Mouse (Mus musculus) adrenal gland, postnatal 10 days (tissue): ENCODE data around the gene Adh6b. TPM values are rescaled to one million over a fixed set of nuclear protein-coding genes. Genes with fewer than 3 reads are reported as not detected.
A peak's percentile ranks its signal among the peaks of the same experiment; 100 is the strongest.
"Not testable (repeated sequence)": the region's sequence is repeated elsewhere in the genome, so short reads cannot be mapped to it uniquely, and the experiment has no call there.

ENCODE experiments used
- DNase-seq: peaks from one replicate; pipeline ENCODE4 v3.0.0; 2021; ENCODE audit warnings: mixed read lengths
- total RNA-seq, 2 experiments: library from RNA; stranded (reverse); gene quantifications; 2 replicates each; pipeline ENCODE4 v1.2.3; 2021

Gene Adh6b
- total RNA-seq, 2 experiments from 2014 or later, result 1.1 to 1.2 TPM

DNA sequence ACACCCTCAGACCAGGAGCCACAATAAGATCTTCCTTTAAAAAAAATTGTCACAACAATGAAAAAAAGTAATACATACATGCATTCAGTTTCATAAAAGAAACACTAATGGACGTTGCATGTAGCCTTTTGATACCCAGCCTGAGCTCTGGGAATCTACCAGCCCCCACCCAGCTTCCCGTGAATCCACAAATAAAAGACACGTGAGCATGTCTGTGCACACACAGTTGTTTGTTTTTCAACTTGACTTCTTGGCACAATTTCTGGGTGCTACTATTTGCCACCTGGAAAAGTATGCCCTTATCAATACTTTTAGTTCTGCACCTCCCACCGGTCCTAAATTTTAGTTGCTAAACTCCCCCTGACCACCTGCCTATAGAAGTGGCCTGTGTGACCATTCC, 19.1 kb downstream of the Adh6b start:
- DNase-seq, result no peak

DNA sequence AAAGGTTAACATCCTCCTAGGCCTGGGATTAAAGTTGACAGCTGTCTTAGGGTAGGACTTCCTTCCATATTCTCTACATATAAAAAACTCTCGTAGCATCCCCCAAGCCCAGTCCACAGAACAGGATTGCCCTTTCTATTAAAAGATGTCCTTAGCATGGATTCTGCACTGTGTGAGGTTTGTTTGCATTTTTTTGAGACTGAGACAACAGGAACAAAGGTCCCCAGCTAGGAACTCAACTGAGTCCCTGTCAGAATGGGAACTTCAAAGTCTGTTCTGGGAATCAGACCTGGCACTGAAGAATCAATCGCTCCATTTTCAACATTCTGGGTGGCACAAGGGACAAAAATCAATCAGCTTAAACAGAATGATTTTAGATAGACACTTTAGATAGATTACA, 21.3 kb downstream of the Adh6b start:
- DNase-seq, result no peak

- peak; percentile 18 for DNase-seq
These were observed 24.6 kb downstream of the Adh6b start for GRCm38 (mm10) chr3:138366181-138366580.

DNA sequence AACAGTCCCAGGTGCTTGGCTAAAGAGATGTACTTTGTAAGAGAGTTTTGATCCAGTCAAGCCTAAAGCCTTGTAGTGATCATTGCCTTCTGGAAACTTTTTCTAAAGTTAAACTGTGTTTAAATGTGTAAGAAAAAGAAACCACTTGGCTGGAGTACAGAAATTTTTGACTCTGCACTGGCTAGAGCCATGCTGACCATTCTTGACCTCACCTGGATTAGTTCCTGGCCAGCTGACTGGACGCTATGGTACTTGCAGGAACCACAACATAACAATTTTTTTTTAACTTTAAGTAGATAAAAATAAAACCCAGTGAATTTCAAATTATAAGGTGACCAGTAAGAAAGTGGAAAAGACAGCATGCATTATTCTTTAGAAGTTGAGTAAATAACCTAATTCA, 28.0 kb downstream of the Adh6b start:
- DNase-seq, result no peak

- DNase-seq, result not testable (repeated sequence)
These were observed 28.7 kb downstream of the Adh6b start for GRCm38 (mm10) chr3:138370289-138370688.

- peak; percentile 59 for DNase-seq
These were observed 32.3 kb downstream of the Adh6b start for GRCm38 (mm10) chr3:138373920-138374319.

DNA sequence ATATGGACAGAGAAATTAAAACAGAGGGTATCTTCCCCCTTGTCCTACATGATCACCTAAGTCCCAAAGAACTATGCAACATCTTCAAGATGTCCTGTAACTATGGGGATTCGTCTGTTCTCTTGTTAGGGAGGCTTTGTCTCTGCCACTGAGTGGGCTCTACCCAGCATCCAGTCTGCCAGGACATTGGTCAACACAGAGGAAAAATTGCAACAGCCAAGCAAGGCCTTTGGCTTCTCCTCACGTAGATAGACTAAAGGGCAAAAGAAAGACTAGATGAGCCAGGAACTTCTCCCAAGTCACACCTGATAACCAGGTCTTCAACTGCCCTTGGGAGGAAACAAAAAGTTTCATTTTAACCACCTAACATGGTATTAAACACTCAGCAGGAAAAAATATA, 33.6 kb downstream of the Adh6b start:
- DNase-seq, result peak; percentile 40

DNA sequence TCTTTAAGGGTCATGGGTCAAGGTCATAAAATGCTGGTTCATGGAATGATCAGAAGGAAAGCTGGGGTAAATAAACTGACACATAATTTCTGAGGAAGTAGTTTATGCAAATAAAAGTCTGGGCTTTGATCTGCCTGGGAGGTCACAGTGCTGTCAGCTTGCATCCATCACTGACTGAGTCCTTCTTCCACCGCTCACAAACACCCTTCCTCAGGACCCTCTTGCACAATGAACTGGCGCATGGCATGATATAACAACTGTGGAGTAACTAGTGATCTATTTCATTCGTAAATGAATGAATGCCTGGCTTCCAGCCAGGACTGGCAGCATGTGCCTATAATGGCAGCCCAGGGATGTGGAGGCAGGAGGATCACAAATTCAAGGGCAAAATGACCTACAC, 39.6 kb downstream of the Adh6b start:
- no peak for DNase-seq

DNA sequence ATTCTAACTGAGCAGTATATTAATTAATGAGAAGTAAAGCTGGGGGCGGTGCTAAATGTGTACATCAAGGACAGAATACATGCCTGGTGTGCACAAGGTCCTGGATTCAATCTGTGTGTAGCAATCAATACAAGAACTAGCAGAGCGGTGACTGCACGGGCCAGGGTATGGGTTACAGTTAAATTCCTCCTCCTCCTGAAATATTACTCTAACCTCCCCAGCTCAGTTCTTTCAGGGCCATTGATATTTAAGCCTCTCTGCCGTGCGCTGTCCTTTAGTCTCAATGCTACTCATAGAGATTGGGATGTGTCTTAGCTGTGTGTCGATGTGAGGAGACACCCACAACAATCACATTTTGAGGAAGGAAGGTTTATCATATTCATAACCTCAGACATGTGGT, 45.6 kb downstream of the Adh6b start:
- no peak for DNase-seq

DNA sequence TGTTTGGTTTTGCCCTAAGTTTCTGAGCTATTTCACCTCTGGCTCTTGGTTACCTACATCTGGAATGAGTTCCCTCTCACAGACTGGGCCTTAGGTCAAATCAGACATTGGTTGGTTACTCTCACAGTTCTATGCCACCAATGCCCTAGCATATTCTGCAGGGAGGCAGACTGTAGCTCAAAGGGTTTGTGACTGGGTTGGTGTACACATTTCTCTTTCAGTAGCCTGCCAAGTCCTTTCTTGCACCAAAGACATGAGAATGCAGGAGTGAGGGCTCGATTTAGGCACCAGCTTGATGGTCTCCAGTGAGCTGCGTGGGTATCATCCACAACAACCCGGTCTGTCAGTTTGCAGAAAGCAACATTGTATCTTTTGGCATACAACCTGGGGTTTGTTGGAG, 63.3 kb downstream of the Adh6b start:
- no peak for DNase-seq

DNA sequence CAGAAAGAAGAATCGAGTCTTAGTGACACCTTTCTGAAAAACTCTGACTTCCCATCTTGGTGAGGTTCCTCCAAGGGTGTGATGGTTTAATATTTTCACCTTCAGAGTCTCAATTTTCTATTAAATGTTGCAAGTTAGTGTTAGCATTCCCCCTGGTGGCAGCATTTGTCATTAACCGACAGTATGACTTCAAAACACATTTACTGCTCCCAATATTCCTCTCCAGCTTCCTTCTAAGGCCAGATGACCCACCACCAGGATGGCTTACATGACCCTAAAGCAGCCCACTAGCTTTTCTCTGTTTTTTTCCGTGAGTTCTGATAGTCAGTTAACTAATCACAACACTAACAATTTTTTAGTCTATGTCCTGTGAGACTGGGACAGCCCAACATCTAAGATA, 63.8 kb downstream of the Adh6b start:
- peak; percentile 76 for DNase-seq

DNA sequence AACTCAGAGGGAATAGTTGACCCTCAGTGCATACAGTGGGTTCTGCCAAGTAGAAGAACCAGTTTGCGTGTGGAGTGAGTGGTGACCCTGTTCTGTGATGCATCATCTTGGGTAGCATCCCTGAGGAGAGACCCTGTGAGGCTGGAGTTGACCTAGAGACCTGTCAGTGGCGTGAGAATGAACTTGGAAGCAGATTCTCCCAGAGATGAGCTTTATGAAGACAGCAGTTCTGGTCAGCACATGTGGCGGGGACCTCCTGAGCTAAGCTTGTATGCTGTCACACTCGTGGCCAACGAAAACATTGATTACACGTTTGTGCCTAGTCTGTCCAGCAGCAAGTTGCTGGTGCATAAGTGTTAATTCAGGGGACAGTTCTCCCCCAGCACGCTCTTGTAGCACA, 64.3 kb downstream of the Adh6b start:
- no peak for DNase-seq

DNA sequence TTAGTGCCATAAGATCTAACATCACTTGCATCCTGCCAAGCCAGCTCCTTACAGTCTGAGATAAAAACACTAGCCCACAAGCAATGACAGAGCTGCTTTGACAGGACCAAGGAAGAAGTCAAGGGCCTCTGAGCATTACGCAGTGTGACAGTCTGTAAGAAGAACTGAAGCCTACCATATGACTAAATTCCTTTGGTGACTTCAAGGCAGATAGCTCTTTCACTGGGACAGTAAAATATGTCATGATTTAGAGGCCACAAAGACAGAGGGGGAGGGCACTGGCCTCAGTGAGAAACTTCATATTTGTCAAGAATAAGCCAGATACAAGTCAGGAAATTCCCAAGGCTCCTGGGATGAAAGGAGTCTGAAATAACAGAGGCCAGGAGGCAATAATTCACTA, 66.3 kb downstream of the Adh6b start:
- peak; percentile 27 for DNase-seq

Other genes starting within 250 kb of the Adh6b start
- gene Trmt10a, start 198.3 kb upstream of the Adh6b start, total RNA-seq, result 10 to 100 TPM in 1 of 2 experiments, 1 to 10 TPM in 1; 8.2 to 10.9 TPM
- gene Mttp, start 196.8 kb upstream of the Adh6b start, total RNA-seq, result 10 to 100 TPM; 16.3 to 30.1 TPM
- gene 4930579F01Rik, start 147.9 kb upstream of the Adh6b start, total RNA-seq, result not detected
- 10 to 100 TPM; 10.8 to 23.5 TPM for gene Adh7, start 124.0 kb upstream of the Adh6b start, total RNA-seq
- gene Adh1, start 80.8 kb upstream of the Adh6b start, total RNA-seq, result 1,000 to 10,000 TPM; 2,760 to 3,266 TPM
- under 1 TPM in 1 of 2 experiments, not detected in 1; 0.21 TPM for gene Adh6a, start 28.5 kb upstream of the Adh6b start, total RNA-seq
- gene Adh4, start 73.7 kb downstream of the Adh6b start, total RNA-seq, result 1 to 10 TPM; 3.6 to 4.4 TPM
- gene Adh5, start 101.3 kb downstream of the Adh6b start, total RNA-seq, result 100 to 1,000 TPM; 209 TPM
- gene Metap1, start 147.7 kb downstream of the Adh6b start, total RNA-seq, result 10 to 100 TPM; 47.0 to 50.4 TPM
- gene Eif4e, start 184.4 kb downstream of the Adh6b start, total RNA-seq, result 100 to 1,000 TPM; 152 to 172 TPM